Mouse (Mus musculus) stomach, embryonic 16.5 days (tissue): ENCODE measurements around the gene Agpat3. TPM values are rescaled to one million over a fixed set of nuclear protein-coding genes. Genes with fewer than 3 reads are reported as not detected.

Experiments used
- ATAC-seq: fragments of 200-750 bp; cut with Nextera tagmentation; 2 replicates; pipeline ENCODE4 v1.8.0; 2017; ENCODE audit warnings: moderate number of reproducible peaks, moderate TSS enrichment; ENCODE audit not compliant: insufficient read depth, low FRiP score
- H3K27ac ChIP-seq: fragments of 300-500 bp; sonication (generic); 2 replicates; pipeline ENCODE4 v1.5.1; 2014; ENCODE audit warnings: low read length
- H3K27me3 ChIP-seq: fragments of 300-500 bp; sonication (generic); 2 replicates; pipeline ENCODE4 v1.6.1; 2014; ENCODE audit warnings: low read length, control low read depth, mixed read lengths; ENCODE audit not compliant: control insufficient read depth, insufficient read depth
- H3K36me3 ChIP-seq: fragments of 300-500 bp; sonication (generic); 2 replicates; pipeline ENCODE4 v1.6.1; 2014; ENCODE audit warnings: low read length; ENCODE audit not compliant: control insufficient read depth, insufficient read depth
- H3K4me1 ChIP-seq: fragments of 300-500 bp; sonication (generic); 2 replicates; pipeline ENCODE4 v1.6.1; 2014; ENCODE audit warnings: low read length, control low read depth, mixed read lengths; ENCODE audit not compliant: control insufficient read depth, insufficient read depth
- H3K4me2 ChIP-seq: fragments of 300-500 bp; sonication (generic); 2 replicates; pipeline ENCODE4 v1.6.1; 2014; ENCODE audit warnings: low read depth, low read length, mixed read lengths
- H3K4me3 ChIP-seq: fragments of 300-500 bp; sonication (generic); replicated peaks from 2 replicates; pipeline ENCODE4 v1.5.1; 2014; ENCODE audit warnings: mild to moderate bottlenecking, low read length
- H3K9ac ChIP-seq: fragments of 300-500 bp; sonication (generic); 2 replicates; pipeline ENCODE4 v1.6.1; 2014; ENCODE audit warnings: low read length
- H3K9me3 ChIP-seq: fragments of 300-500 bp; sonication (generic); replicated peaks from 2 replicates; pipeline ENCODE4 v1.6.1; 2016; ENCODE audit warnings: low read length, control low read depth; ENCODE audit not compliant: control insufficient read depth
- WGBS: fragments of 180-500 bp; shearing (Covaris S2); extraction: QIAGEN DNeasy Blood & Tissue Kit; methylation state at CpG from one replicate; pipeline ENCODE4 v1.1.7; 2014; 5-methylcytosine and 5-hydroxymethylcytosine counted together
- polyA plus RNA-seq: library from polyadenylated mRNA; unstranded; fragments of >200 nt; fragmentation: Nextera tagmentation; extraction: Ambion mirVana; gene quantifications from 2 replicates; pipeline ENCODE4 v1.2.1, GENCODE M21; 2015

Agpat3 gene
- polyA plus RNA-seq, 1 experiment from 2014 or later = 26.7 TPM

DNA sequence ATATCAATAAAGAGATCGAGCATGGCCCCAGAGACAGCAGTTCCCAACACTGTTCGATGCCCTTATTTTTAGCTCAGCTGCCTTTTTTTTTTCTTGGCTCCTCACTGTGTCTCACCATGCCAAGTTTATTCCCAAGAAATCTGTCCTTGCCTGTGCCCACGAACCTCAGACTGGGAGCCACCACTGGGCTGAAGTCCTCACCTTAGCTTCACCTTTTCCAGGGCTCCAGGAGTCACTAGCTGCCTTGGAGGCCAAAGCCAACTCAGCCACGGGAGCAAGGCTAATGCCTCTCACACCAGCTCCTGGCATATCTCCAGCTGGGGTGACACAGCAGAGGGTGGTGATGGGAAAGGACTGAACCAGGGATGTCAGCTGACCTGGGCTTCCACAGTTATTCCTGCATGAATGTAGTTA is 96.6 kb downstream of the Agpat3 start:
- H3K4me1 ChIP-seq = peaks cover 8% of the 10 kb centered on the region; the same call in 1 of the 2 replicates
- H3K9me3 ChIP-seq = no peaks in the 10 kb centered on the region
- H3K4me3 ChIP-seq = no peak overlapping the region
- 72% methylated on average over 4 of the region's 4 CpGs for WGBS
- no peak for ATAC-seq
- H3K27ac ChIP-seq = no peak overlapping the region
- H3K9ac ChIP-seq = no peak overlapping the region
- H3K27me3 ChIP-seq = no peaks in the 10 kb centered on the region
- no peak overlapping the region for H3K4me2 ChIP-seq
- H3K36me3 ChIP-seq = no peaks in the 10 kb centered on the region

DNA sequence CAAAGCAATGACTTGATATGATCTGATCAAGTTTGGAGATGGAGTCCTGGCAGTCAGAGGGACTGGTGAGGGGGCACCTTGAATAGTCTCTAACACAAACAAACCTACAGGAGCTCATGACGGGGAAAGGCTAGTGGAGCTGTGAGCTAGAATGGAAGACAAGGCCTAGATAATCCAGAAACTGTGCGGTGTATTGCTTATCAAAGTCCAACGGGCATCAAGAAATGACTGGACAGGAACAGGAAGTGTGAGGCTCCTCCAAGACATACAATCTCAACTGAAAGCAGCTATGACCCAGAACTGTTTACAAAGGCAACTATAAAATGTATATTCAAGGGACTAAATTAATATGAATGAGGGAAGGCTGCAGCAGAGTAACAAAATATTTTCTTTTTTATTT is 105.1 kb downstream of the Agpat3 start:
- H3K9me3 ChIP-seq = no peaks in the 10 kb centered on the region
- no peaks in the 10 kb centered on the region for H3K27me3 ChIP-seq
- no peak overlapping the region for H3K4me2 ChIP-seq
- no peak overlapping the region for H3K9ac ChIP-seq
- no peaks in the 10 kb centered on the region for H3K36me3 ChIP-seq
- 71% methylated on average over 3 of the region's 3 CpGs for WGBS
- H3K4me1 ChIP-seq = peaks cover 13% of the 10 kb centered on the region
- H3K27ac ChIP-seq = no peak overlapping the region
- H3K4me3 ChIP-seq = no peak overlapping the region
- ATAC-seq = no peak

DNA sequence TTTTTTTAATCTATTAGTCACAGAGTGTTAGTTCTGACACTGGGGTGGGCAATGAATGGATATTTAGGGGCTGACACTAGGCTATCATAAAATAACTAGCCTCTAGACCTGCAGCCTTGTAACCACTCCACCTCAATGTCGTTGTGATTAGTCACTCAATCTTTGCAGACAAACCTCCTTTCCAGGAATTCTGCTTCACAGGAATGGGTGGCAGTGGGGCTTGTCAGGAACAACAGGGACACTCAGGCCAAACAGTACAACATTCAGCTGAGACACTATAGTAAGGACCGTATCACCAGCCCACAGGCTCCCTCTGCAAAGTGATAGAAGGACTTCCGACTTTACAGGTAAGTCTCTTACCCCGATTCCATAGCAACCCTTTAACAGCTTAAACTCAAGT is 105.6 kb downstream of the Agpat3 start:
- Histone ChIP-seq H3K27ac (no peak overlapping the region), H3K9me3 (no peaks in the 10 kb centered on the region), H3K27me3 (no peaks in the 10 kb centered on the region), H3K4me3 (no peak overlapping the region), H3K36me3 (no peaks in the 10 kb centered on the region), H3K9ac (no peak overlapping the region), H3K4me2 (no peak overlapping the region), H3K4me1 (peaks cover 13% of the 10 kb centered on the region)
- no peak for ATAC-seq
- 82% methylated on average over 4 of the region's 4 CpGs for WGBS

DNA sequence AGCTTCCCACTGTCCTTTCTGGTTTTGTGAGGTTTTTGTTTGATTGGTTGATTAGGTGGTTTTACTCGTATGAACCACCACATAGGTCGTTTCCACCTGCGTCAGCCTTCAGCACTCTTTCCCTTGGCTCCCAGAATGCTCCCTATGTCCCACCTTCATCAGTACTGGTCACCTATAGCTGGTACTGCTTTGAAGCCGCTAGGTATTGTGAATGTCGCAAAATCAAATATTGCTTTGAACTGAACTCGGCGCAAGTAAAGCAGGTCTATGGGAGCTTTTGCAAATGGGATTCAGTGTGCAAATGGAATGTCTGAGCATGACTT is 107.1 kb downstream of the Agpat3 start:
- ATAC-seq = no peak
- Histone ChIP-seq H3K27me3 (no peaks in the 10 kb centered on the region), H3K36me3 (no peaks in the 10 kb centered on the region), H3K27ac (peak overlapping the region; percentile 62), H3K9ac (peak overlapping the region; percentile 91), H3K4me2 (peak overlapping the region; percentile 99), H3K4me1 (peaks cover 13% of the 10 kb centered on the region), H3K9me3 (no peaks in the 10 kb centered on the region), H3K4me3 (peak overlapping the region; percentile 89)
- WGBS = 12% methylated on average over 7 of the region's 7 CpGs

DNA sequence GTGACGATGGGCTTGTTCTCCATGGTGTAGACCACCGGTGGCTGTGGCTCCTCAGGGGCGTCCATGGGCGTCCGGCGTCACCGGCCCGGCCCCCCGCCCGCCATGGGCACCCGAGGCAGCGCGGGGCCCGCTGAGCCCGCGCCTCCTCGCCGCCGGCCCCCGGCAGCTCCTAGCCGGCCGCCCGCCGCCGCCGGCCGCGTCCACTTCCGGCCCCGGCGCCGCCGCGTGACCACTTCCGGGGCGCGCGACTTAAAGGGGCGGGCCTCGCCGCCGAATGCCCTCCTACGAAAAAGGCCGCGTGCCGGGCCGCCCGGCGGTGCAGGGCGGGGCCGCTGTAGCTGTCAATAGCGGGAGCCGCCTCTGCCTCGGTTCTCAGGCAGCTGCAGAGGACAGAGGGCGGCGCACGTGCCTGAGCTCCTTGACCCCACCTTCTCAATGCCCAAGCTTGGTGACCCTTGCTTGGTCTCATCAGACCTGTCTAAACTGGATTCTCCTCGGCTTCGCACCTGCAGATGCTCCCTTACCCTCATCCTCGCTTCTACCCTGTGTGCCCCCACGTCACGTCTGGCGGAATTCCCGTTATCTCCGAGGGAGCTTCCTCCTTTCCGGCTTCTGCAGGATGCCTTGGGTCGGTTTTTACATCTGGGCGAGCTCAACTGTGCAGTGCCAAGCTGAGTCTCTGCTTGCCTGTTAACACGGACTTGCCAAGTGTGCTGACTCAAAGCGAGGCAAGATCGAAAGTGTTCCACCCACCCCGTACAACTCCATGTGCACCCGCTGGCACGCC is 107.7 kb downstream of the Agpat3 start, which contains the start of gene Trappc10:
TSS of gene Trappc10 (minus strand) at position 204 of the 787 bp plus-strand sequence.
- H3K4me1 ChIP-seq = peaks cover 13% of the 10 kb centered on the region
- H3K9ac ChIP-seq = peak within 1 kb of the TSS; percentile 91
- peak within 1 kb of the TSS; percentile 89 for H3K4me3 ChIP-seq
- peak within 1 kb of the TSS; percentile 99 for H3K4me2 ChIP-seq
- no peaks in the 10 kb centered on the region for H3K9me3 ChIP-seq
- peak within 1 kb of the TSS; percentile 62 for H3K27ac ChIP-seq
- H3K36me3 ChIP-seq = no peaks in the 10 kb centered on the region
- ATAC-seq = peak; percentile 95
- H3K27me3 ChIP-seq = no peaks in the 10 kb centered on the region
- WGBS = under 1% methylated on average over 73 of the region's 74 CpGs

DNA sequence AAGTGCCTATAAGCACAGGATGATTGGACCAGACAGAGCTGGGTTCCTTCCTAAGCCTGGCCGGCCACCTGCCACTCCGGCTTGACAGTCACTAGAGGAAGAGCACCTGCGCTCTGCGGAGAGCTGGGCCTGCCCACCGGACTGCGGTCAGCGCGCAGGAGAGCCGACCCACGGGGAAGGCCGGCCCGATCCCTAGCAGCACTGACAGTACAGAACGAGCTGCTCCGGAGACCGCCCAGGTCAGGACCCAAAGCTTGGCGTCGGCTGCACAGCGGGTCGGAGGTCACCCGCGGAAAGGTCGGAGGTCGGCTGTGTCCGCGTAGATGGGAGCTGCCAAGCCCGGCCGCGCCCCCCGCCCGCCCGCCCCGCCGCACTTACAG is 108.2 kb downstream of the Agpat3 start:
- H3K4me3 ChIP-seq = peak overlapping the region; percentile 89
- peak overlapping the region; percentile 91 for H3K9ac ChIP-seq
- H3K27me3 ChIP-seq = no peaks in the 10 kb centered on the region
- H3K27ac ChIP-seq = peak overlapping the region; percentile 55
- WGBS = 0% methylated on average over 33 of the region's 33 CpGs
- no peaks in the 10 kb centered on the region for H3K9me3 ChIP-seq
- H3K4me2 ChIP-seq = peak overlapping the region; percentile 99
- H3K36me3 ChIP-seq = no peaks in the 10 kb centered on the region
- H3K4me1 ChIP-seq = peaks cover 13% of the 10 kb centered on the region
- peak; percentile 39; the same call in 1 of the 2 replicates for ATAC-seq

DNA sequence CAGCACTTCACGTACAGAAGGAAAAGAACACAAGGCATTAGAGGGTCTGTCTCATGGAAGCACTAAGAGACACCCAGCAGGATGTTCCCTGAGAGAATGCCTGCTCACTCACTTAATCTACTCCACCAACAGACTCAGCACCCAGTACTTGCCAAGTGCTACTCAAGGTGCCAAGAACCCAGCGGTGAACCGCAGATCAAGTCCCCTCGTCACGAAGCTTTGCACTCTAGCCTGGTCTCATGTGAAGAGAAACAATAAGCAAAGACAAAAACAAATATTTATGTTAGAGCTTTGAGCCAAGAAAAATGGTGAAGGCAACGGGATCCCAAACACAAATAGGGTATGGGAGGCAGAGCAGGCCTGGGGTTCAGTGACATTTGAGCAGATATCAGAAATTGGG is 113.4 kb downstream of the Agpat3 start:
- H3K9me3 ChIP-seq = no peaks in the 10 kb centered on the region
- H3K4me1 ChIP-seq = peaks cover 12% of the 10 kb centered on the region
- no peak overlapping the region for H3K4me3 ChIP-seq
- 78% methylated on average over 6 of the region's 6 CpGs for WGBS
- H3K9ac ChIP-seq = no peak overlapping the region
- H3K27me3 ChIP-seq = no peaks in the 10 kb centered on the region
- no peaks in the 10 kb centered on the region for H3K36me3 ChIP-seq
- no peak for ATAC-seq
- no peak overlapping the region for H3K27ac ChIP-seq
- H3K4me2 ChIP-seq = no peak overlapping the region

DNA sequence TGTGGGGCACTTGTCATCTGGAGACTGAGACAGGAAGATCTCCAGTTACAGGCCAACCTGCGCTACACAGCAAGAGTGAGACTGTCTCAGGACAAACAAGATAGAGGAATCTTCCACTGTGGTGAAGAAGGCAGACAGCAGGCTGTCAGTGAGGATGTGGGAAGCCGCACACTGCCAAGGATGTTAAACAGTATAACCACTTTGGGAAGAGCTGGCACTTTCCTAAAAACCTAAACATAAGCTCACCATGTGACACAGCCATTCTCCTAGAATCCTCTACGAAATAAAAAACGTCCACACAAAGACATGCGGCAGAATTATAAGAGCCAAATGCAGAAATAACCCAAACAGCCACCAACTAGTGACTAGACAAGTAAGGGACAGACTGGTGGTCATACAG is 114.0 kb downstream of the Agpat3 start:
- H3K9me3 ChIP-seq = no peaks in the 10 kb centered on the region
- WGBS = 88% methylated on average over 5 of the region's 5 CpGs
- H3K27me3 ChIP-seq = no peaks in the 10 kb centered on the region
- peaks cover 7% of the 10 kb centered on the region for H3K4me1 ChIP-seq
- ATAC-seq = no peak
- H3K27ac ChIP-seq = no peak overlapping the region
- H3K9ac ChIP-seq = no peak overlapping the region
- H3K4me3 ChIP-seq = no peak overlapping the region
- no peak overlapping the region for H3K4me2 ChIP-seq
- no peaks in the 10 kb centered on the region for H3K36me3 ChIP-seq

DNA sequence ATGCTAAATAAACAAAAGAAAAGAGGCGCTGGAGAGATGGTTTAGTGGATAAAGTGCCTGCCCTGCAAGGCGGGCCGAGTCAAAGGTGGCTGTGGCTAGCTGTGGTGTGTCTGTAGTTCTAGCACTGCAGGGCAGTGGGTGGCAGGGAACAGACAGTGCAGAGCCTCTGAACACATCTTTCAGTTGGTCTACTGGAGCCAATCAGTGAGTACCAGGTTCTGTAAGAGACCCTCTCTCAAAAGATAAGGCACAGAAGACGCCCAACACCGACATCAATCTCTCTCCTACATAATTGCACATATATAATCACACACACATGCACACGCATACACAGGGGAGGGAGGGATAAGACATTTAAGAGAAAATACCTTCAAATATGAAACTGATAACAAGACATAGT is 114.5 kb downstream of the Agpat3 start:
- no peak for ATAC-seq
- Histone ChIP-seq H3K9me3 (no peaks in the 10 kb centered on the region), H3K36me3 (no peaks in the 10 kb centered on the region), H3K4me2 (no peak overlapping the region), H3K27me3 (no peaks in the 10 kb centered on the region), H3K9ac (no peak overlapping the region), H3K4me1 (peaks cover 4% of the 10 kb centered on the region; the same call in 1 of the 2 replicates), H3K27ac (no peak overlapping the region), H3K4me3 (no peak overlapping the region)
- 83% methylated on average over 6 of the region's 6 CpGs for WGBS
